Mouse (Mus musculus) stomach, embryonic 16.5 days (tissue): ENCODE results near the gene Rxra. TPM values are rescaled to one million over a fixed set of nuclear protein-coding genes. Genes with fewer than 3 reads are reported as not detected.

Source experiments
- ATAC-seq: fragments of 200-750 bp; cut with Nextera tagmentation; 2 replicates; pipeline ENCODE4 v1.8.0; 2017; ENCODE audit warnings: moderate number of reproducible peaks, moderate TSS enrichment; ENCODE audit not compliant: insufficient read depth, low FRiP score
- H3K27ac ChIP-seq: fragments of 300-500 bp; sonication (generic); 2 replicates; pipeline ENCODE4 v1.5.1; 2014; ENCODE audit warnings: low read length
- H3K27me3 ChIP-seq: fragments of 300-500 bp; sonication (generic); 2 replicates; pipeline ENCODE4 v1.6.1; 2014; ENCODE audit warnings: low read length, control low read depth, mixed read lengths; ENCODE audit not compliant: control insufficient read depth, insufficient read depth
- H3K36me3 ChIP-seq: fragments of 300-500 bp; sonication (generic); 2 replicates; pipeline ENCODE4 v1.6.1; 2014; ENCODE audit warnings: low read length; ENCODE audit not compliant: control insufficient read depth, insufficient read depth
- H3K4me1 ChIP-seq: fragments of 300-500 bp; sonication (generic); 2 replicates; pipeline ENCODE4 v1.6.1; 2014; ENCODE audit warnings: low read length, control low read depth, mixed read lengths; ENCODE audit not compliant: control insufficient read depth, insufficient read depth
- H3K4me2 ChIP-seq: fragments of 300-500 bp; sonication (generic); 2 replicates; pipeline ENCODE4 v1.6.1; 2014; ENCODE audit warnings: low read depth, low read length, mixed read lengths
- H3K4me3 ChIP-seq: fragments of 300-500 bp; sonication (generic); replicated peaks from 2 replicates; pipeline ENCODE4 v1.5.1; 2014; ENCODE audit warnings: mild to moderate bottlenecking, low read length
- H3K9ac ChIP-seq: fragments of 300-500 bp; sonication (generic); 2 replicates; pipeline ENCODE4 v1.6.1; 2014; ENCODE audit warnings: low read length
- H3K9me3 ChIP-seq: fragments of 300-500 bp; sonication (generic); replicated peaks from 2 replicates; pipeline ENCODE4 v1.6.1; 2016; ENCODE audit warnings: low read length, control low read depth; ENCODE audit not compliant: control insufficient read depth
- WGBS: fragments of 180-500 bp; shearing (Covaris S2); extraction: QIAGEN DNeasy Blood & Tissue Kit; methylation state at CpG from one replicate; pipeline ENCODE4 v1.1.7; 2014; 5-methylcytosine and 5-hydroxymethylcytosine counted together
- polyA plus RNA-seq: library from polyadenylated mRNA; unstranded; fragments of >200 nt; fragmentation: Nextera tagmentation; extraction: Ambion mirVana; gene quantifications from 2 replicates; pipeline ENCODE4 v1.2.1, GENCODE M21; 2015

Rxra gene
- polyA plus RNA-seq, 1 experiment from 2014 or later, result 11.9 TPM

GRCm38 (mm10) chr2:27678836-27679480 lies 2.7 kb downstream of the Rxra start:
- Histone ChIP-seq H3K9ac (peak overlapping the region; percentile 98), H3K9me3 (no peaks in the 10 kb centered on the region), H3K27ac (peak overlapping the region; percentile 80), H3K4me3 (peak overlapping the region; percentile 88), H3K36me3 (no peaks in the 10 kb centered on the region), H3K4me2 (peak overlapping the region; percentile 89), H3K27me3 (no peaks in the 10 kb centered on the region), H3K4me1 (peaks cover 72% of the 10 kb centered on the region)
- no peak for ATAC-seq
- WGBS, result 23% methylated on average over 7 of the region's 7 CpGs

GRCm38 (mm10) chr2:27679621-27680025 lies 3.4 kb downstream of the Rxra start:
- peak overlapping the region; percentile 88 for H3K4me3 ChIP-seq
- H3K27me3 ChIP-seq, result no peaks in the 10 kb centered on the region
- H3K9me3 ChIP-seq, result no peaks in the 10 kb centered on the region
- H3K27ac ChIP-seq, result peak overlapping the region; percentile 80
- no peaks in the 10 kb centered on the region for H3K36me3 ChIP-seq
- H3K9ac ChIP-seq, result peak overlapping the region; percentile 98
- ATAC-seq, result no peak
- H3K4me2 ChIP-seq, result peak overlapping the region; percentile 89
- peaks cover 76% of the 10 kb centered on the region for H3K4me1 ChIP-seq
- 4% methylated on average over 3 of the region's 3 CpGs for WGBS

- Histone ChIP-seq H3K9ac (peak overlapping the region; percentile 98), H3K9me3 (no peaks in the 10 kb centered on the region), H3K4me3 (peak overlapping the region; percentile 88), H3K27me3 (no peaks in the 10 kb centered on the region), H3K4me1 (peaks cover 77% of the 10 kb centered on the region), H3K4me2 (peak overlapping the region; percentile 89), H3K36me3 (no peaks in the 10 kb centered on the region), H3K27ac (peak overlapping the region; percentile 80)
- ATAC-seq, result peak; percentile 38; the same call in 1 of the 2 replicates
- WGBS, result 36% methylated on average over 6 of the region's 6 CpGs
These were observed 3.8 kb downstream of the Rxra start for GRCm38 (mm10) chr2:27680058-27680457.

GRCm38 (mm10) chr2:27680595-27680994 lies 4.4 kb downstream of the Rxra start:
- WGBS, result 73% methylated on average over 4 of the region's 4 CpGs
- peaks cover 77% of the 10 kb centered on the region for H3K4me1 ChIP-seq
- ATAC-seq, result no peak
- peak overlapping the region; percentile 88; the same call in 1 of the 2 replicates for H3K4me3 ChIP-seq
- H3K27me3 ChIP-seq, result no peaks in the 10 kb centered on the region
- peak overlapping the region; percentile 80 for H3K27ac ChIP-seq
- peak overlapping the region; percentile 89; the same call in 1 of the 2 replicates for H3K4me2 ChIP-seq
- no peaks in the 10 kb centered on the region for H3K9me3 ChIP-seq
- no peaks in the 10 kb centered on the region for H3K36me3 ChIP-seq
- H3K9ac ChIP-seq, result peak overlapping the region; percentile 98

- Histone ChIP-seq H3K4me2 (no peak overlapping the region), H3K4me1 (peaks cover 77% of the 10 kb centered on the region), H3K9me3 (no peaks in the 10 kb centered on the region), H3K27ac (peak overlapping the region; percentile 80), H3K4me3 (no peak overlapping the region), H3K27me3 (no peaks in the 10 kb centered on the region), H3K36me3 (no peaks in the 10 kb centered on the region), H3K9ac (peak overlapping the region; percentile 48; the same call in 1 of the 2 replicates)
- WGBS, result 76% methylated on average over 4 of the region's 4 CpGs
- ATAC-seq, result no peak
These were observed 5.2 kb downstream of the Rxra start for GRCm38 (mm10) chr2:27681426-27681825.

GRCm38 (mm10) chr2:27682096-27682495 lies 5.9 kb downstream of the Rxra start:
- Histone ChIP-seq H3K9me3 (no peaks in the 10 kb centered on the region), H3K27ac (peak overlapping the region; percentile 80), H3K4me2 (no peak overlapping the region), H3K4me3 (no peak overlapping the region), H3K4me1 (peaks cover 84% of the 10 kb centered on the region), H3K36me3 (no peaks in the 10 kb centered on the region), H3K27me3 (no peaks in the 10 kb centered on the region), H3K9ac (peak overlapping the region; percentile 48)
- no peak for ATAC-seq
- WGBS, result 60% methylated on average over 5 of the region's 5 CpGs

- 57% methylated on average over 11 of the region's 11 CpGs for WGBS
- H3K9ac ChIP-seq, result peak overlapping the region; percentile 16; the same call in 1 of the 2 replicates
- no peak overlapping the region for H3K27ac ChIP-seq
These were observed 7.9 kb downstream of the Rxra start for GRCm38 (mm10) chr2:27684017-27684657.

GRCm38 (mm10) chr2:27685917-27686316 lies 9.7 kb downstream of the Rxra start:
- Histone ChIP-seq H3K27ac (no peak overlapping the region), H3K9ac (no peak overlapping the region)
- 83% methylated on average over 4 of the region's 4 CpGs for WGBS

More at GRCm38 (mm10) chr2:27684017-27684657, 7.9 kb downstream of the Rxra start:
- Histone ChIP-seq H3K36me3 (no peaks in the 10 kb centered on the region), H3K9me3 (no peaks in the 10 kb centered on the region), H3K4me3 (no peak overlapping the region), H3K4me1 (peaks cover 85% of the 10 kb centered on the region), H3K27me3 (no peaks in the 10 kb centered on the region), H3K4me2 (no peak overlapping the region)
- ATAC-seq, result no peak

GRCm38 (mm10) chr2:27686335-27686734 lies 10.1 kb downstream of the Rxra start:
- Histone ChIP-seq H3K4me1 (peaks cover 72% of the 10 kb centered on the region), H3K27ac (no peak overlapping the region), H3K27me3 (no peaks in the 10 kb centered on the region), H3K4me3 (no peak overlapping the region), H3K4me2 (no peak overlapping the region), H3K9me3 (no peaks in the 10 kb centered on the region), H3K36me3 (no peaks in the 10 kb centered on the region), H3K9ac (no peak overlapping the region)
- 89% methylated on average over 2 of the region's 2 CpGs for WGBS
- no peak for ATAC-seq

More at GRCm38 (mm10) chr2:27685917-27686316, 9.7 kb downstream of the Rxra start:
- no peak overlapping the region for H3K4me3 ChIP-seq
- H3K4me1 ChIP-seq, result peaks cover 72% of the 10 kb centered on the region
- ATAC-seq, result no peak
- no peaks in the 10 kb centered on the region for H3K27me3 ChIP-seq
- H3K9me3 ChIP-seq, result no peaks in the 10 kb centered on the region
- no peak overlapping the region for H3K4me2 ChIP-seq
- H3K36me3 ChIP-seq, result no peaks in the 10 kb centered on the region
